Mouse (Mus musculus): Measurements from ENCODE around the gene Eef1b2.
A peak's percentile ranks its signal among the peaks of the same experiment; 100 is the strongest.
"Not testable (repeated sequence)": the region's sequence is repeated elsewhere in the genome, so short reads cannot be mapped to it uniquely, and the experiment has no call there.

Gene Eef1b2

GRCm38 (mm10) chr1:63176604-63177421 is at the start of gene Eef1b2, which contains the start of gene Ndufs1:
TSS of gene Eef1b2 (plus strand) at chr1:63176825.
TSS of gene Ndufs1 (minus strand) at chr1:63176833.
- DNase-seq (ENCODE audit: low spot score) = peak; percentile 96

GRCm38 (mm10) chr1:63129273-63129672 is 47.4 kb upstream of the Eef1b2 start:
- no peak for DNase-seq (ENCODE audit: low spot score)

- no peak for DNase-seq (ENCODE audit: low spot score)
These were observed 46.6 kb upstream of the Eef1b2 start for GRCm38 (mm10) chr1:63129857-63130690.

GRCm38 (mm10) chr1:63130883-63131282 is 45.7 kb upstream of the Eef1b2 start:
- DNase-seq (ENCODE audit: low spot score) = no peak

- no peak for DNase-seq (ENCODE audit: low spot score)
These were observed 44.9 kb upstream of the Eef1b2 start for GRCm38 (mm10) chr1:63131766-63132165.

- DNase-seq (ENCODE audit: low spot score) = no peak
These were observed 42.1 kb upstream of the Eef1b2 start for GRCm38 (mm10) chr1:63134530-63134929.

- no peak for DNase-seq (ENCODE audit: low spot score)
These were observed 38.7 kb upstream of the Eef1b2 start for GRCm38 (mm10) chr1:63137971-63138370.

GRCm38 (mm10) chr1:63138586-63138985 is 38.0 kb upstream of the Eef1b2 start:
- DNase-seq (ENCODE audit: low spot score) = not testable (repeated sequence)

- no peak for DNase-seq (ENCODE audit: low spot score)
These were observed 36.4 kb upstream of the Eef1b2 start for GRCm38 (mm10) chr1:63140231-63140630.

- DNase-seq (ENCODE audit: low spot score) = no peak
These were observed 8.0 kb upstream of the Eef1b2 start for GRCm38 (mm10) chr1:63168638-63169037.

- DNase-seq (ENCODE audit: low spot score) = no peak
These were observed 772 bp upstream of the Eef1b2 start for GRCm38 (mm10) chr1:63175853-63176252.

- DNase-seq (ENCODE audit: low spot score) = no peak
These were observed 394 bp upstream of the Eef1b2 start for GRCm38 (mm10) chr1:63176259-63176603.

GRCm38 (mm10) chr1:63178308-63178707 is 1.7 kb downstream of the Eef1b2 start:
- DNase-seq (ENCODE audit: low spot score) = no peak

GRCm38 (mm10) chr1:63180122-63180521 is 3.5 kb downstream of the Eef1b2 start:
- DNase-seq (ENCODE audit: low spot score) = no peak

- not testable (repeated sequence) for DNase-seq (ENCODE audit: low spot score)
These were observed 4.0 kb downstream of the Eef1b2 start for GRCm38 (mm10) chr1:63180575-63180974.

- peak; percentile 85 for DNase-seq (ENCODE audit: low spot score)
These were observed 4.4 kb downstream of the Eef1b2 start for GRCm38 (mm10) chr1:63181019-63181418.

- DNase-seq (ENCODE audit: low spot score) = no peak
These were observed 4.9 kb downstream of the Eef1b2 start for GRCm38 (mm10) chr1:63181480-63181879.

GRCm38 (mm10) chr1:63182212-63182611 is 5.6 kb downstream of the Eef1b2 start:
- peak; percentile 50 for DNase-seq (ENCODE audit: low spot score)

- no peak for DNase-seq (ENCODE audit: low spot score)
These were observed 6.1 kb downstream of the Eef1b2 start for GRCm38 (mm10) chr1:63182636-63183270.

GRCm38 (mm10) chr1:63185430-63185829 is 8.8 kb downstream of the Eef1b2 start:
- not testable (repeated sequence) for DNase-seq (ENCODE audit: low spot score)

- DNase-seq (ENCODE audit: low spot score) = no peak
These were observed 11.9 kb downstream of the Eef1b2 start for GRCm38 (mm10) chr1:63188536-63188935.

GRCm38 (mm10) chr1:63190851-63191250 is 14.2 kb downstream of the Eef1b2 start:
- no peak for DNase-seq (ENCODE audit: low spot score)

All from ovary, postnatal 36 days (tissue).